Mouse (Mus musculus): ENCODE measurements around the gene Ewsr1.

DNA sequence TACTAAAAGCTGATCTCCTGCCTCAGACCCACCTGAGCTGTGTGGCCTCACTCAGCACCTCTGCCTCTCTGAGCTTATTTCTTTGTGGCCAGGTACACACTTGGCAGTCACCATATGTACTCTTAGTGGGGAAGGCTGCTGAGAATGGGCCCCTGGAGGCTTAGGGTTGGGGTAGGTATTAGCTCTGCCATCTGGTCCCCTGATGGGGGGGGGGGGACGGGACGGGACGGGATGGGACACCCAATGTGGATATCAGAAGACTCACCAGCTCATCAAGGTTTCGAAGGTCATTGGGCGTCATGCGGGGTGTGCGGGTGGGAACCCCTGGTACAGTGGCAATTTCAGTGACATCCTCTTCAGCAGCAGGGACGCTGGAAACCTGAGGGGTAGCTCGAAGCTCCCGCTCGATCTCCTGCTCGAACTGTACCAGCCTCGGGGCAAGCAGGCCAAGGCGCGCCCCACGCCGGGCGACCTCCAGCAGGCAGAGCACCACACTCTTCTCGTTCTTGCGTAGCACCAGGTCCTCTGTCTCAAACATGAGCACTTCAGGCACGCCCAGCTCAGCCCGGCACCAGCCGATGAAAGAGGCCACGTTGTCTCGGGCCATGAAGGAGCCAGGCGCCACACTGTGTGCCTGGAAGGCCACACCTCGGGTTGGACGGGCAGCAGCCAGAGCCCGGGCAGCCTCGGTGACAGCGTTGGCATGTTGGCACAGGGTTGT, 35.3 kb downstream of the Ewsr1 start:
- no peak for TF ChIP-seq EP300 (optimal IDR thresholded peaks at IDR 0.05)
- TF ChIP-seq CTCF (IDR thresholded peaks at IDR 0.05; ENCODE audit: low read depth): no peak

All from stomach, postnatal 0 days (tissue).